Mouse (Mus musculus) cerebellum, adult 2 months (tissue): ENCODE measurements around the gene Lrrc73.

Source experiments
- CTCF ChIP-seq: fragments of 200-500 bp; IDR thresholded peaks from 2 replicates; pipeline ENCODE4 v1.5.1; 2011; ENCODE audit warnings: low read depth, mild to moderate bottlenecking, control low read depth, low read length, moderate library complexity, borderline replicate concordance; ENCODE audit not compliant: insufficient read depth
- POLR2A ChIP-seq: fragments of 200-500 bp; IDR thresholded peaks from 2 replicates; pipeline ENCODE4 v1.6.1; 2011; ENCODE audit warnings: low read length, control low read depth, borderline replicate concordance; ENCODE audit not compliant: insufficient read depth

DNA sequence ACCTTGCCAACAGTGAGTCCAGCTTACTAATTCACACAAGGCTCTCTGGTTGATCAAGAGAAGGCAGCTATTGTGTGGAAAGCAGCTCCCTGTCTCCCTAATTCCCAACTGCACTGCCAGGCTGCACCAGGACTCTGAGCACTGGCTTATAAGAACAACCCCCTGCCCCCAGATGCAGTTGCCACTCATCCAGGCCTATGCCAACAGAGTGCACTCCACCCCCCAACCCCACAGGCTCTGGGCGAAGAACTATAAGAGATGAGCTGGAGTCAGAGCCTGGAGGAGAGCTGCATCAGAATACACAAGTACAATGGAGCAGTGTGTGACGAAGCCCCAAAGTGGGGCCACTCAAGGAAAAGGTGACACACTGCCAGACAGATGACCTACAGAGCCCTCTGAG lies 18.7 kb downstream of the Lrrc73 start:
- no peak for TF ChIP-seq POLR2A
- no peak for TF ChIP-seq CTCF
